Mouse (Mus musculus) yolk sac, embryonic 10.5 days (tissue): ENCODE data around the gene B3galnt2.
"Not testable (repeated sequence)": the region's sequence is repeated elsewhere in the genome, so short reads cannot be mapped to it uniquely, and the experiment has no call there.

ENCODE experiments used
- DNase-seq: peaks from one replicate; pipeline ENCODE4 v3.0.0-alpha.2; 2017; ENCODE audit warnings: low spot score

B3galnt2 gene

GRCm38 (mm10) chr13:14006056-14006455, 51.8 kb downstream of the B3galnt2 start:
- no peak for DNase-seq

GRCm38 (mm10) chr13:14011454-14011995, 57.3 kb downstream of the B3galnt2 start:
- DNase-seq: no peak

GRCm38 (mm10) chr13:14014001-14014400, 59.7 kb downstream of the B3galnt2 start:
- no peak for DNase-seq

GRCm38 (mm10) chr13:14014540-14014939, 60.3 kb downstream of the B3galnt2 start:
- no peak for DNase-seq

- peak; percentile 55 for DNase-seq
These were observed 61.3 kb downstream of the B3galnt2 start for GRCm38 (mm10) chr13:14015609-14016008.

GRCm38 (mm10) chr13:14018283-14018682, 64.0 kb downstream of the B3galnt2 start:
- DNase-seq: no peak

- no peak for DNase-seq
These were observed 64.6 kb downstream of the B3galnt2 start for GRCm38 (mm10) chr13:14018852-14019251.

- not testable (repeated sequence) for DNase-seq
These were observed 67.1 kb downstream of the B3galnt2 start for GRCm38 (mm10) chr13:14021417-14021816.

- DNase-seq: no peak
These were observed 71.3 kb downstream of the B3galnt2 start for GRCm38 (mm10) chr13:14025554-14025953.

GRCm38 (mm10) chr13:14026154-14026820, 72.0 kb downstream of the B3galnt2 start:
- no peak for DNase-seq

GRCm38 (mm10) chr13:14033309-14034072, 79.2 kb downstream of the B3galnt2 start:
- DNase-seq: no peak

- no peak for DNase-seq
These were observed 79.7 kb downstream of the B3galnt2 start for GRCm38 (mm10) chr13:14034073-14034348.

- not testable (repeated sequence) for DNase-seq
These were observed 81.1 kb downstream of the B3galnt2 start for GRCm38 (mm10) chr13:14035352-14035751.

- DNase-seq: no peak
These were observed 81.8 kb downstream of the B3galnt2 start for GRCm38 (mm10) chr13:14035875-14036630.

- no peak for DNase-seq
These were observed 84.6 kb downstream of the B3galnt2 start for GRCm38 (mm10) chr13:14038911-14039291.

GRCm38 (mm10) chr13:14039292-14039965, 85.2 kb downstream of the B3galnt2 start, which contains the start of gene Tbce:
Gene Tbce, minus strand, starts transcription at chr13:14039638.
- DNase-seq: peak; percentile 91

GRCm38 (mm10) chr13:14040186-14040585, 85.9 kb downstream of the B3galnt2 start:
- DNase-seq: no peak

GRCm38 (mm10) chr13:14043851-14044250, 89.6 kb downstream of the B3galnt2 start:
- no peak for DNase-seq

- no peak for DNase-seq
These were observed 90.3 kb downstream of the B3galnt2 start for GRCm38 (mm10) chr13:14044521-14044920.
